Mouse (Mus musculus) liver, embryonic 15.5 days (tissue): Measurements from ENCODE around the gene Fkbp8. TPM values are rescaled to one million over a fixed set of nuclear protein-coding genes. Genes with fewer than 3 reads are reported as not detected.

ENCODE experiments used
- ATAC-seq: fragments of 200-750 bp; cut with Nextera tagmentation; 2 replicates; pipeline ENCODE4 v1.8.0; 2017; ENCODE audit warnings: moderate number of reproducible peaks, mild to moderate bottlenecking, moderate library complexity; ENCODE audit not compliant: insufficient read depth
- H3K27ac ChIP-seq: fragments of 300-500 bp; sonication (generic); replicated peaks from 2 replicates; pipeline ENCODE4 v1.5.1; 2015; ENCODE audit warnings: mild to moderate bottlenecking, inconsistent platforms
- H3K27me3 ChIP-seq: fragments of 300-500 bp; sonication (generic); 2 replicates; pipeline ENCODE4 v1.6.1; 2015; ENCODE audit warnings: mild to moderate bottlenecking, inconsistent platforms
- H3K36me3 ChIP-seq: fragments of 300-500 bp; sonication (generic); replicated peaks from 2 replicates; pipeline ENCODE4 v1.6.1; 2015; ENCODE audit warnings: moderate library complexity, mild to moderate bottlenecking, inconsistent platforms
- H3K4me1 ChIP-seq: fragments of 300-500 bp; sonication (generic); replicated peaks from 2 replicates; pipeline ENCODE4 v1.6.1; 2015; ENCODE audit warnings: inconsistent platforms
- H3K4me2 ChIP-seq: fragments of 300-500 bp; sonication (generic); 2 replicates; pipeline ENCODE4 v1.6.1; 2015; ENCODE audit warnings: moderate library complexity, mild to moderate bottlenecking, inconsistent platforms
- H3K4me3 ChIP-seq: fragments of 300-500 bp; sonication (generic); replicated peaks from 2 replicates; pipeline ENCODE4 v1.5.1; 2015; ENCODE audit warnings: mild to moderate bottlenecking, inconsistent platforms
- H3K9ac ChIP-seq: fragments of 300-500 bp; sonication (generic); 2 replicates; pipeline ENCODE4 v1.6.1; 2015; ENCODE audit warnings: moderate library complexity, mild to moderate bottlenecking, inconsistent platforms
- H3K9me3 ChIP-seq: fragments of 300-500 bp; sonication (generic); replicated peaks from 2 replicates; pipeline ENCODE4 v1.6.1; 2016; ENCODE audit warnings: inconsistent platforms
- WGBS: fragments of 180-500 bp; shearing (Covaris S2); methylation state at CpG from one replicate; pipeline ENCODE4 v1.1.7; 2015; ENCODE audit warnings: mixed read lengths; ENCODE audit not compliant: insufficient replicate concordance; 5-methylcytosine and 5-hydroxymethylcytosine counted together
- polyA plus RNA-seq: library from polyadenylated mRNA; unstranded; fragments of >200 nt; fragmentation: Nextera tagmentation; extraction: Ambion mirVana; gene quantifications from 2 replicates; pipeline ENCODE4 v1.2.1, GENCODE M21; 2015

The Fkbp8 gene
- polyA plus RNA-seq, 1 experiment from 2014 or later: 163 TPM

GRCm38 (mm10) chr8:70513441-70513840 is 14.1 kb upstream of the Fkbp8 start:
- no peak for ATAC-seq
- H3K4me2 ChIP-seq: no peak overlapping the region
- H3K27me3 ChIP-seq: no peaks in the 10 kb centered on the region
- no peak overlapping the region for H3K9ac ChIP-seq
- H3K9me3 ChIP-seq: no peaks in the 10 kb centered on the region
- peaks cover 45% of the 10 kb centered on the region for H3K4me1 ChIP-seq
- WGBS: 63% methylated on average over 2 of the region's 2 CpGs
- H3K4me3 ChIP-seq: no peak overlapping the region
- peaks cover 58% of the 10 kb centered on the region for H3K36me3 ChIP-seq
- H3K27ac ChIP-seq: no peak overlapping the region

- no peaks in the 10 kb centered on the region for H3K9me3 ChIP-seq
- H3K4me1 ChIP-seq: peaks cover 29% of the 10 kb centered on the region
- H3K27ac ChIP-seq: no peak overlapping the region
- 76% methylated on average over 10 of the region's 10 CpGs for WGBS
- H3K27me3 ChIP-seq: no peaks in the 10 kb centered on the region
- no peak overlapping the region for H3K4me2 ChIP-seq
- no peak overlapping the region for H3K9ac ChIP-seq
- ATAC-seq: no peak
- H3K36me3 ChIP-seq: peaks cover 57% of the 10 kb centered on the region
- H3K4me3 ChIP-seq: no peak overlapping the region
These were observed 9.4 kb upstream of the Fkbp8 start for GRCm38 (mm10) chr8:70517940-70518643.

GRCm38 (mm10) chr8:70519043-70519442 is 8.5 kb upstream of the Fkbp8 start:
- no peak for ATAC-seq
- H3K9me3 ChIP-seq: no peaks in the 10 kb centered on the region
- WGBS: 85% methylated on average over 6 of the region's 6 CpGs
- no peak overlapping the region for H3K4me3 ChIP-seq
- H3K27me3 ChIP-seq: no peaks in the 10 kb centered on the region
- H3K36me3 ChIP-seq: peaks cover 48% of the 10 kb centered on the region
- no peak overlapping the region for H3K4me2 ChIP-seq
- no peak overlapping the region for H3K27ac ChIP-seq
- no peak overlapping the region for H3K9ac ChIP-seq
- H3K4me1 ChIP-seq: peaks cover 33% of the 10 kb centered on the region

- Histone ChIP-seq H3K36me3 (peaks cover 42% of the 10 kb centered on the region), H3K9me3 (no peaks in the 10 kb centered on the region), H3K4me2 (no peak overlapping the region), H3K4me1 (peaks cover 33% of the 10 kb centered on the region), H3K27me3 (no peaks in the 10 kb centered on the region), H3K9ac (no peak overlapping the region), H3K4me3 (no peak overlapping the region), H3K27ac (no peak overlapping the region)
- ATAC-seq: no peak
- WGBS: 37% methylated on average over 2 of the region's 2 CpGs
These were observed 7.9 kb upstream of the Fkbp8 start for GRCm38 (mm10) chr8:70519606-70520005.

GRCm38 (mm10) chr8:70522592-70523403 is 4.7 kb upstream of the Fkbp8 start:
- Histone ChIP-seq H3K4me2 (peak overlapping the region; percentile 85), H3K27ac (peak overlapping the region; percentile 94), H3K4me3 (peak overlapping the region; percentile 77), H3K4me1 (peaks cover 47% of the 10 kb centered on the region), H3K9me3 (no peaks in the 10 kb centered on the region), H3K9ac (peak overlapping the region; percentile 84), H3K27me3 (no peaks in the 10 kb centered on the region), H3K36me3 (peaks cover 17% of the 10 kb centered on the region)
- ATAC-seq: peak; percentile 81
- WGBS: under 1% methylated on average over 51 of the region's 51 CpGs

GRCm38 (mm10) chr8:70527111-70527511 is 413 bp upstream of the Fkbp8 start:
- H3K36me3 ChIP-seq: peaks cover 25% of the 10 kb centered on the region
- H3K27ac ChIP-seq: peak overlapping the region; percentile 91
- H3K9me3 ChIP-seq: no peaks in the 10 kb centered on the region
- peak overlapping the region; percentile 98 for H3K9ac ChIP-seq
- H3K4me3 ChIP-seq: peak overlapping the region; percentile 83
- H3K27me3 ChIP-seq: no peaks in the 10 kb centered on the region
- peaks cover 65% of the 10 kb centered on the region for H3K4me1 ChIP-seq
- peak; percentile 33 for ATAC-seq
- peak overlapping the region; percentile 72 for H3K4me2 ChIP-seq
- WGBS: under 1% methylated on average over 8 of the region's 8 CpGs

- ATAC-seq: no peak
- no peaks in the 10 kb centered on the region for H3K9me3 ChIP-seq
- peak overlapping the region; percentile 91 for H3K27ac ChIP-seq
- peak overlapping the region; percentile 98 for H3K9ac ChIP-seq
- H3K36me3 ChIP-seq: peaks cover 37% of the 10 kb centered on the region
- WGBS: 11% methylated on average over 13 of the region's 13 CpGs
- H3K4me3 ChIP-seq: peak overlapping the region; percentile 83
- no peaks in the 10 kb centered on the region for H3K27me3 ChIP-seq
- H3K4me2 ChIP-seq: peak overlapping the region; percentile 72
- H3K4me1 ChIP-seq: peaks cover 57% of the 10 kb centered on the region
These were observed 766 bp downstream of the Fkbp8 start for GRCm38 (mm10) chr8:70528182-70528797.

- Histone ChIP-seq H3K4me3 (peak overlapping the region; percentile 30), H3K9ac (peak overlapping the region; percentile 98), H3K27ac (peak overlapping the region; percentile 91)
These were observed 1.8 kb downstream of the Fkbp8 start for GRCm38 (mm10) chr8:70529299-70529698.

GRCm38 (mm10) chr8:70529741-70530161 is 2.2 kb downstream of the Fkbp8 start:
- peak overlapping the region; percentile 30 for H3K4me3 ChIP-seq
- WGBS: 66% methylated on average over 3 of the region's 3 CpGs
- peaks cover 52% of the 10 kb centered on the region for H3K36me3 ChIP-seq
- peak overlapping the region; percentile 72 for H3K4me2 ChIP-seq
- ATAC-seq: no peak
- H3K9me3 ChIP-seq: no peaks in the 10 kb centered on the region
- H3K9ac ChIP-seq: peak overlapping the region; percentile 98
- peaks cover 51% of the 10 kb centered on the region for H3K4me1 ChIP-seq
- peak overlapping the region; percentile 91 for H3K27ac ChIP-seq
- no peaks in the 10 kb centered on the region for H3K27me3 ChIP-seq

More at GRCm38 (mm10) chr8:70529299-70529698, 1.8 kb downstream of the Fkbp8 start:
- Histone ChIP-seq H3K36me3 (peaks cover 47% of the 10 kb centered on the region), H3K4me2 (peak overlapping the region; percentile 72), H3K4me1 (peaks cover 51% of the 10 kb centered on the region), H3K9me3 (no peaks in the 10 kb centered on the region), H3K27me3 (no peaks in the 10 kb centered on the region)
- no peak for ATAC-seq
- WGBS: 17% methylated on average over 5 of the region's 5 CpGs

GRCm38 (mm10) chr8:70530314-70530713 is 2.8 kb downstream of the Fkbp8 start:
- Histone ChIP-seq H3K27me3 (no peaks in the 10 kb centered on the region), H3K36me3 (peaks cover 57% of the 10 kb centered on the region), H3K9ac (no peak overlapping the region), H3K27ac (peak overlapping the region; percentile 91), H3K9me3 (no peaks in the 10 kb centered on the region), H3K4me1 (peaks cover 47% of the 10 kb centered on the region), H3K4me3 (no peak overlapping the region), H3K4me2 (peak overlapping the region; percentile 72; the same call in 1 of the 2 replicates)
- WGBS: 85% methylated on average over 2 of the region's 2 CpGs
- no peak for ATAC-seq

GRCm38 (mm10) chr8:70534281-70534680 is 6.8 kb downstream of the Fkbp8 start:
- no peak overlapping the region for H3K27ac ChIP-seq
- peaks cover 82% of the 10 kb centered on the region for H3K36me3 ChIP-seq
- 86% methylated on average over 12 of the region's 12 CpGs for WGBS
- no peak overlapping the region for H3K4me3 ChIP-seq
- H3K4me2 ChIP-seq: no peak overlapping the region
- H3K9me3 ChIP-seq: no peaks in the 10 kb centered on the region
- ATAC-seq: no peak
- no peaks in the 10 kb centered on the region for H3K27me3 ChIP-seq
- no peak overlapping the region for H3K9ac ChIP-seq
- H3K4me1 ChIP-seq: peaks cover 33% of the 10 kb centered on the region
